Mouse (Mus musculus) testis, adult 2 months (tissue): ENCODE data around the gene Hint2. TPM values are rescaled to one million over a fixed set of nuclear protein-coding genes. Genes with fewer than 3 reads are reported as not detected.

Experiments used
- H3K27ac ChIP-seq: fragments of 200-500 bp; 2 replicates; pipeline ENCODE4 v1.5.1; 2012; ENCODE audit warnings: low read depth, low read length; ENCODE audit not compliant: control insufficient read depth, insufficient read depth
- H3K27me3 ChIP-seq: fragments of 200-500 bp; 2 replicates; pipeline ENCODE4 v1.6.1; 2012; ENCODE audit warnings: mild to moderate bottlenecking, low read length, moderate library complexity; ENCODE audit not compliant: control insufficient read depth, insufficient read depth
- H3K36me3 ChIP-seq: fragments of 200-500 bp; 2 replicates; pipeline ENCODE4 v1.6.1; 2012; ENCODE audit warnings: mild to moderate bottlenecking, low read length; ENCODE audit not compliant: control insufficient read depth, insufficient read depth
- H3K4me1 ChIP-seq: fragments of 200-500 bp; 2 replicates; pipeline ENCODE4 v1.6.1; 2012; ENCODE audit warnings: low read length; ENCODE audit not compliant: control insufficient read depth, insufficient read depth
- H3K4me3 ChIP-seq: fragments of 200-500 bp; 2 replicates; pipeline ENCODE4 v1.5.1; 2012; ENCODE audit warnings: low read depth, mild to moderate bottlenecking, low read length, moderate library complexity, mixed read lengths; ENCODE audit not compliant: control insufficient read depth
- CTCF ChIP-seq: fragments of 200-500 bp; IDR thresholded peaks from 2 replicates; pipeline ENCODE4 v1.5.1; 2012; ENCODE audit warnings: low read depth, mild to moderate bottlenecking, inconsistent platforms, low read length, moderate library complexity; ENCODE audit not compliant: control insufficient read depth, insufficient read depth, insufficient replicate concordance
- POLR2A ChIP-seq: fragments of 200-500 bp; IDR thresholded peaks from 2 replicates; pipeline ENCODE4 v1.6.1; 2012; ENCODE audit warnings: low read depth, mild to moderate bottlenecking, inconsistent platforms, low read length, moderate library complexity; ENCODE audit not compliant: control insufficient read depth
- polyA plus RNA-seq: library from polyadenylated mRNA; depleted of rRNA; stranded (reverse); fragments of >200 nt; gene quantifications from 2 replicates; pipeline ENCODE4 v1.2.3, GENCODE M21; 2012

Hint2 gene
- polyA plus RNA-seq, 1 experiment: 11.6 TPM

DNA sequence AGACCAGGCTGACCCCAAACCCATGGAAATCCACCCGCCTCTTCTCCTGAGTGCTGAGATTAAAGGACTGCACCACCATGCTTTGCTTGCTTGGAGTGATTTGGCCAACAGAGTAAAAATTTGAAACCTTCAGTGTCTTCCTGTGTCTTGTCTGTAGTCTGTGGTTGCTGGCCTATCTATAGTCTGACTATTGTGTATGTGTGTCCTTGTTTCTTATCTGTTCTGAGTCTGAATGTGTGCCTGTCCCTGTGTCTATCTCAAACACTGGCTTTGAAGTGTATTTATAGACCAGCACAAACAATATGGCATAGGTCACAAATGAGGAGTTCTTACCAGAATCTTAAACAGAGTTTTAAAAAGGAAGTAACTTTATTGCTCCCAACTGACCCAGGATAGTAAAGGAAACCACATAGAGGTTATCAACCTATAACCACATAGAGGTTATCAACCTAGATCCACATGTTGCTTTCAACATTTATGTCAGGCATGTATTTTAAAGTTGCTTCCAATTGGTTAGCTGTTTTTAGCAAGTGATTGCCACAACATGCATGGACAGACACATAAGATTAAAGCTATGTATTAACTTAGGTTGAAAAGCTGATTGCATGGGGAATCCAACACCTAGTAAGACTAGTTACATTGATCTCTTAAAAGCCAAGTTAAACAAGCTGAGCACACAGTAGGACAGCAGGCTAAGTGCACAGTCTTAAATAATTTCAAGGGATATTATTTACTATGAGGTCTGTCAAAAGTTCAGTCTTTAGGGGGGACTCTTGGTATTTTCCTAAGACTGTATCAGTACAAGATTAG lies 38.4 kb upstream of the Hint2 start:
- no peak overlapping the region for H3K4me3 ChIP-seq
- TF ChIP-seq CTCF: no peak
- no peak for TF ChIP-seq POLR2A
- H3K27ac ChIP-seq: no peak overlapping the region
- H3K4me1 ChIP-seq: no peaks in the 10 kb centered on the region
- H3K36me3 ChIP-seq: no peaks in the 10 kb centered on the region; the same call in 1 of the 2 replicates
- H3K27me3 ChIP-seq: no peaks in the 10 kb centered on the region

DNA sequence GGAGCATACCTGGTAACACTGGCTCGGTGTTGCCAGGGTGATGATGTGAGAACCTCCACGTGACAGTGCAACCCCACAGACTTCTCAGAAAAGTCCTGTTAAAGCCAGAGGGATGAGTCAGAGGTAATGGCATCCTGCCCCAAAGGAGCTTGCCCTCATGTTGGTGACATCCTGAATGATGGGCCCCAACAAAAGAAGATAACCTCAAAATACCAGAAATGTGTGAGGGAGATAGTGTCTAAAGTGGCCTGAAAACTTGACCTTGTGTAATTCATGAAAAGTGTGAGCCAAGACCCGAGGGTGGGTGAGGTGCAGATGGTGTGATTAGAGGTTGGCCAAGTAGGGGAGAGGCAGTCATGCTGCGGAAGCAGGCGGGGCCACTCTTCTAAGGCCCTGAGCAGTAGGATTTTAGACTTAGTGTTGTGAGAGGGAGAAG lies 37.6 kb upstream of the Hint2 start:
- TF ChIP-seq POLR2A: no peak
- no peak for TF ChIP-seq CTCF
- no peaks in the 10 kb centered on the region for H3K4me1 ChIP-seq
- H3K27me3 ChIP-seq: no peaks in the 10 kb centered on the region
- no peak overlapping the region for H3K4me3 ChIP-seq
- no peaks in the 10 kb centered on the region; the same call in 1 of the 2 replicates for H3K36me3 ChIP-seq
- H3K27ac ChIP-seq: no peak overlapping the region

DNA sequence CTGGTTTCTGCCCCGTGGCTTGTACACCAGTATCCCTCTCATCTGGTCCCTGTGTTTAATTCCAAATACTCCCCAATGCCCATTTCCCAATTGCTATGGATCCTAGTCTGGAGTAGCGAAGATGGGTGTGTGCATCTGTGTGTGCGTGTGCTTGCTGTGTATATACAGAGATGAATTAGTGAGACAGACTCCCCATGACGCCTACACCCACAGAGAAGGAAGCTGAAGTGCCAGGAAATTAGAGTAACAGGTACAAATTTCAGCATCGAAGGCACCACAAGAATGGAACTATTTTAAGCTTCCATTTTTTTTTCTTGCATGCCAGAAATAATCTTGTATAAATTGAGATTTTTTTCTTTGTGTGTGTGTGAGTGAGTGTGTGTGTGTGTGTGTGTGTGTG lies 34.8 kb upstream of the Hint2 start:
- Histone ChIP-seq H3K4me3 (no peak overlapping the region), H3K27me3 (no peaks in the 10 kb centered on the region), H3K27ac (no peak overlapping the region), H3K4me1 (no peaks in the 10 kb centered on the region), H3K36me3 (no peaks in the 10 kb centered on the region; the same call in 1 of the 2 replicates)
- TF ChIP-seq POLR2A (no peak), CTCF (no peak)

DNA sequence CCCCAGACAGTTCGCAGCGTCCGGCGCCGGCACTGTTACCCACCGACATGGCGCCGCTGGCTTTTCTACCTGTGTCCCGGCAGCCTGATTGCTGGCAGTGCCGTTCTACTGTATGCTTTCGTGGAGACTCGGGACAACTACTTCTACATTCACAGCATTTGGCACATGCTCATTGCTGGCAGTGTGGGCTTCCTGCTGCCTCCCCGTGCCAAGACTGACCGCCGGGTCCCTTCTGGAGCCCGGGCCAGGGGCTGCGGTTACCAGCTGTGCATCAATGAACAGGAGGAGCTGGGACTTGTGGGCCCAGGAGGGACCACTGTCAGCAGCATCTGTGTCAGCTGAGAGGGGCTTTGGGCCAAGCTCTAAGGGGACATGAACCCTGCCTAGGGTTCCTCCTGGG lies 33.8 kb upstream of the Hint2 start:
- Histone ChIP-seq H3K27me3 (no peaks in the 10 kb centered on the region), H3K4me1 (no peaks in the 10 kb centered on the region), H3K27ac (no peak overlapping the region), H3K36me3 (peaks cover 2% of the 10 kb centered on the region; the same call in 1 of the 2 replicates), H3K4me3 (no peak overlapping the region)
- TF ChIP-seq POLR2A: no peak
- no peak for TF ChIP-seq CTCF

DNA sequence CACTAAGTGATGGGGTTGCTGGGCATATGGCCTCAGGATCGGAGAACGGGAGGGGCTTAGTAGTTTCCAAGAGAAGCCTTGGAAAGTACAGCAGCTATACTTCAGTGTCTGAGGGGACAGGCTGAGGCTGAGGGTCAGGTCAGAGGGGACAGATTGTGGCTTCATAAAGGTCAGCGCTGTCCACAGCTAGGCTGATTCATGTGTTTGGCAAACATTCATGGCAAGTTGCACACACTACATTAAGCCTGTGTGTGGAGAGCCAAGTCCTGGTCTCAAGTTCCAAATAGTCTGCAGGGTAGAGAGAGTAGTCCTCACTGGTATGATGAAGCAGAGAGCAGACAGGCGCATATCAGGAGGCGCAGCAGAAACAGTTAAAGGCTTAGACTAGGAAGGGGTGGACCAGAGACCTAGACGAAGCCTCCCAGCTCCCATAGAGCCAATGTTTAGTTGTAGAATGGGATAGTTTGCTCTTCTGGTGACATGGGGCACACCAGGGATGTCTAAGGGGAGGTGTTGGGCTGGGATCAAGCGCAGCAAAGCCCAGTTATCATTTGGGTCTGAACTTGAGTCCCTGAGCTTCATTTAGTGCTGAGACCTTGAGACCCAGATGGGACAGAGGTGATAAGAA lies 23.3 kb upstream of the Hint2 start:
- H3K27me3 ChIP-seq: no peaks in the 10 kb centered on the region
- no peak for TF ChIP-seq CTCF
- no peak for TF ChIP-seq POLR2A
- H3K36me3 ChIP-seq: no peaks in the 10 kb centered on the region; the same call in 1 of the 2 replicates
- no peak overlapping the region for H3K27ac ChIP-seq
- H3K4me3 ChIP-seq: no peak overlapping the region
- H3K4me1 ChIP-seq: no peaks in the 10 kb centered on the region

DNA sequence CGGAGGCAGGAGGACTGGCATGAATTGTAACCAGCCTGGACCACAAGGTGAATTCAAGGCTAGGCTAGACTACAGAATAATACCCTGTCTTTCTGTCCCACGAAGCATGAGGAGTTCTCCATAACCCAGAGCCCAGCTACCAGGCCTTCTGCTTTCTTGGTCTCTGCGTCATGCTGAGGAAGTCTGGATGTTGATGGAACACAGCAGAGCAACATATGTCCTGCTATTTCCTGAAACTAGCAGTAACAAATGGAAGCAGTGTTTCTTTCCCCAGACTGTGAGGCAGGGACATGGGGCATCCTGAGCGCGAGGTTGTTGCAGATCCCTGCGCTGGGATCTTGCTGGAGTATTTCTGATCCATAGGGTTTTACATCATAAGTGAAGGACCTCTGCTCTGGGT lies 22.3 kb upstream of the Hint2 start:
- Histone ChIP-seq H3K27ac (no peak overlapping the region), H3K4me1 (no peaks in the 10 kb centered on the region), H3K27me3 (no peaks in the 10 kb centered on the region), H3K36me3 (no peaks in the 10 kb centered on the region; the same call in none of the 2 replicates), H3K4me3 (no peak overlapping the region)
- TF ChIP-seq CTCF: no peak
- TF ChIP-seq POLR2A: no peak

DNA sequence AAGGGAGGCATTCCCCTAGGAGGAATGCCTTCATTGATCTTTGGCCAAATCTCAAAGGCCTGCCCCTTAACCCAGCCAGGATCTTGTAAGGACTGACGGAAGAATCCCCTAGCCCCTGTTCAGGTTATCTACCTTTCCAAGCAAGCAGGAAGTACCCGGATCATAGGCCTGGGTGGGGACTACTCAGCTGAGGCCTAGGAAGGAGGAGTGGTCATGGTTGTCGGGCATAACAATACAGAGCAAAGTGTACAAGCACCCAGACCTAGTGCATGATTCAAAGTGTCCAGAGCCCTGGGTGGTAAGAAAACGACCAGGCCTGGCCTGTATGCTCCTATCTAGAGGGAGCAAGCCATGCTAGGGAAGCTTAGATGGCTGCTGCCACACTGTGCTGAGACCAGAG lies 19.3 kb upstream of the Hint2 start:
- Histone ChIP-seq H3K27me3 (no peaks in the 10 kb centered on the region), H3K36me3 (no peaks in the 10 kb centered on the region; the same call in none of the 2 replicates), H3K4me1 (no peaks in the 10 kb centered on the region), H3K27ac (no peak overlapping the region), H3K4me3 (no peak overlapping the region)
- TF ChIP-seq CTCF: no peak
- no peak for TF ChIP-seq POLR2A

DNA sequence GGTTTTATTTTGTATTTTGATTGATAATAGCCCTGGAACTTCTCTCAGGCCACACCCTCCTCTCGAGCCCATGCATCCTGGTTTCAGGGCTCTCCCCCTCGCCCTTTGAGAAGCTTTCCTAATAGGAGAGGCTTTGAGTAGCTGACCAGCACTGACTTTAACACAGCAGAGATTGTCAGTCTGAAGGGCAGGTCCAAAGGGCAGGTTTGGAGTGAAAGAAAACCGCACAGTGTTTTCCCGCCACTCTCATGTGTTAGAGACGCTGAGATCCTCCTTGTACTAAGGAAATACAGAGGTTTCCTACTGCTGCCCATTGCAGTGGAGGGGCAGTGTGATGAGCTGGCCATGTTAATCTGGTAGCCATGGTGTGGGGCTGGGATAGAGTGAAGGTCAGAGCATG lies 18.7 kb upstream of the Hint2 start:
- H3K27me3 ChIP-seq: no peaks in the 10 kb centered on the region
- TF ChIP-seq POLR2A: no peak
- no peak for TF ChIP-seq CTCF
- H3K4me1 ChIP-seq: peaks cover 1% of the 10 kb centered on the region
- H3K36me3 ChIP-seq: no peaks in the 10 kb centered on the region; the same call in none of the 2 replicates
- H3K27ac ChIP-seq: no peak overlapping the region
- no peak overlapping the region for H3K4me3 ChIP-seq
